Mouse (Mus musculus) heart, embryonic 14.5 days (tissue): ENCODE measurements around the gene Cib1. TPM values are rescaled to one million over a fixed set of nuclear protein-coding genes. Genes with fewer than 3 reads are reported as not detected.

Experiments
- ATAC-seq: fragments of 200-750 bp; cut with Nextera tagmentation; 2 replicates; pipeline ENCODE4 v1.8.0; 2017; ENCODE audit warnings: low read depth, moderate TSS enrichment; ENCODE audit not compliant: insufficient number of reproducible peaks, insufficient read depth, low FRiP score
- H3K27ac ChIP-seq, 2 experiments: fragments of 200-500 bp in 1 of 2; fragments of 300-500 bp in 1 of 2; sonication (generic) in 1 of 2; replicated peaks in 1 of 2; 2 replicates each; pipeline ENCODE4 v1.5.1; 2012 to 2014; ENCODE audit warnings: low read depth in 2 of 2, low read length in 2 of 2, control low read depth in 1 of 2, mild to moderate bottlenecking in 1 of 2, mixed read lengths in 1 of 2; ENCODE audit not compliant: control insufficient read depth in 1 of 2, insufficient read depth in 1 of 2
- H3K27me3 ChIP-seq: fragments of 300-500 bp; sonication (generic); 2 replicates; pipeline ENCODE4 v1.6.1; 2014; ENCODE audit warnings: mild to moderate bottlenecking, low read length, control low read depth; ENCODE audit not compliant: control insufficient read depth, insufficient read depth
- H3K36me3 ChIP-seq: fragments of 300-500 bp; sonication (generic); 2 replicates; pipeline ENCODE4 v1.6.1; 2014; ENCODE audit warnings: mild to moderate bottlenecking, control low read depth, low read length, mixed read lengths; ENCODE audit not compliant: control insufficient read depth, insufficient read depth
- H3K4me1 ChIP-seq, 2 experiments: fragments of 200-500 bp in 1 of 2; fragments of 300-500 bp in 1 of 2; sonication (generic) in 1 of 2; 2 replicates each; pipeline ENCODE4 v1.6.1; 2012 to 2014; ENCODE audit warnings: low read length in 2 of 2, control low read depth in 1 of 2, mixed read lengths in 1 of 2; ENCODE audit not compliant: control insufficient read depth in 2 of 2, insufficient read depth in 2 of 2
- H3K4me2 ChIP-seq: fragments of 300-500 bp; sonication (generic); 2 replicates; pipeline ENCODE4 v1.6.1; 2014; ENCODE audit warnings: mild to moderate bottlenecking, low read length
- H3K4me3 ChIP-seq, 2 experiments: fragments of 200-500 bp in 1 of 2; fragments of 300-500 bp in 1 of 2; sonication (generic) in 1 of 2; 2 replicates each; pipeline ENCODE4 v1.5.1; 2012 to 2014; ENCODE audit warnings: low read length in 2 of 2, mild to moderate bottlenecking in 2 of 2, control low read depth in 1 of 2, low read depth in 1 of 2, moderate library complexity in 1 of 2; ENCODE audit not compliant: control insufficient read depth in 1 of 2, insufficient read depth in 1 of 2
- H3K9ac ChIP-seq: fragments of 300-500 bp; sonication (generic); 2 replicates; pipeline ENCODE4 v1.6.1; 2014; ENCODE audit warnings: mild to moderate bottlenecking, low read length
- H3K9me3 ChIP-seq: fragments of 300-500 bp; sonication (generic); 2 replicates; pipeline ENCODE4 v1.6.1; 2016; ENCODE audit warnings: low read length, control low read depth; ENCODE audit not compliant: control insufficient read depth
- WGBS: fragments of 180-500 bp; shearing (Covaris S2); extraction: QIAGEN DNeasy Blood & Tissue Kit; methylation state at CpG from one replicate; pipeline ENCODE4 v1.1.7; 2014; 5-methylcytosine and 5-hydroxymethylcytosine counted together
- polyA plus RNA-seq: library from polyadenylated mRNA; unstranded; fragments of >200 nt; fragmentation: Nextera tagmentation; extraction: Ambion mirVana; gene quantifications from 2 replicates; pipeline ENCODE4 v1.2.1, GENCODE M21; 2014

Gene Cib1
- polyA plus RNA-seq, 1 experiment from 2014 or later = 56.1 TPM

GRCm38 (mm10) chr7:80233799-80234198 is 1.2 kb upstream of the Cib1 start:
- Histone ChIP-seq H3K4me3 (peak overlapping the region in 1 of 2 experiments; percentile 53; a peak in 1 of 4 replicates), H3K27ac (no peak overlapping the region), H3K4me2 (peak overlapping the region; percentile 89), H3K4me1 (peaks cover 4 to 18% of the 10 kb centered on the region in 2 experiments; a peak in 3 of 4 replicates), H3K36me3 (peaks cover 8% of the 10 kb centered on the region), H3K27me3 (no peaks in the 10 kb centered on the region), H3K9ac (peak overlapping the region; percentile 50), H3K9me3 (no peaks in the 10 kb centered on the region)
- WGBS = 64% methylated on average over 9 of the region's 9 CpGs
- ATAC-seq = no peak

GRCm38 (mm10) chr7:80231971-80232488 is 583 bp downstream of the Cib1 start:
- H3K27me3 ChIP-seq = no peaks in the 10 kb centered on the region
- H3K4me3 ChIP-seq = peak overlapping the region; percentile 53 to 59
- H3K9me3 ChIP-seq = no peaks in the 10 kb centered on the region
- 2% methylated on average over 28 of the region's 29 CpGs for WGBS
- peak; percentile 3; the same call in 1 of the 2 replicates for ATAC-seq
- peak overlapping the region; percentile 89 for H3K4me2 ChIP-seq
- H3K27ac ChIP-seq = peak overlapping the region in 1 of 2 experiments; percentile 11; a peak in 2 of 4 replicates
- H3K4me1 ChIP-seq = peaks cover 4 to 18% of the 10 kb centered on the region in 2 experiments; a peak in 3 of 4 replicates
- H3K9ac ChIP-seq = peak overlapping the region; percentile 62
- peaks cover 15% of the 10 kb centered on the region for H3K36me3 ChIP-seq

- no peak for ATAC-seq
- 79% methylated on average over 6 of the region's 6 CpGs for WGBS
- H3K27ac ChIP-seq = no peak overlapping the region
- H3K4me3 ChIP-seq = no peak overlapping the region
- no peak overlapping the region for H3K4me2 ChIP-seq
- no peak overlapping the region for H3K9ac ChIP-seq
- peaks cover 4 to 18% of the 10 kb centered on the region in 2 experiments; a peak in 3 of 4 replicates for H3K4me1 ChIP-seq
- H3K27me3 ChIP-seq = no peaks in the 10 kb centered on the region
- no peaks in the 10 kb centered on the region for H3K9me3 ChIP-seq
- peaks cover 33% of the 10 kb centered on the region for H3K36me3 ChIP-seq
Observed at GRCm38 (mm10) chr7:80230196-80230595, 2.4 kb downstream of the Cib1 start.

DNA sequence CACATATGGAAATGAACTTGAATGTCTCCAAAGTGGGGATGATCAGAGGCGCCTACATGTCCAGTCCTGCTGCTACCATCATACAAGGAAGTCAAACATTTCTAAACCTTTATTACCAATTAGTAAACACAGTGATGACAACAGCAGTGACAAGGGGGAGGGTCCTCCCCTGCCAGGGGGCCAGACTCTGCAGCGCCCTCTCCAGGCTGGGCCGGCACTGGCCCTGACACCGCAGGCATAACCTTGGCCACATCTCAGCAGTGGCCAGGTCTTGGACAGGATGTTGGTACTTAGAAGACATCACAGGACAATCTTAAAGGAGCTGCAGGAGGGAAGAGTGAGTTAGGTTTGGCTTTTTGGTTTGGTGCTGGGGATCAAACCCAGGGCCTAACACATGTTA is 5.5 kb downstream of the Cib1 start:
- WGBS = 97% methylated on average over 4 of the region's 4 CpGs

DNA sequence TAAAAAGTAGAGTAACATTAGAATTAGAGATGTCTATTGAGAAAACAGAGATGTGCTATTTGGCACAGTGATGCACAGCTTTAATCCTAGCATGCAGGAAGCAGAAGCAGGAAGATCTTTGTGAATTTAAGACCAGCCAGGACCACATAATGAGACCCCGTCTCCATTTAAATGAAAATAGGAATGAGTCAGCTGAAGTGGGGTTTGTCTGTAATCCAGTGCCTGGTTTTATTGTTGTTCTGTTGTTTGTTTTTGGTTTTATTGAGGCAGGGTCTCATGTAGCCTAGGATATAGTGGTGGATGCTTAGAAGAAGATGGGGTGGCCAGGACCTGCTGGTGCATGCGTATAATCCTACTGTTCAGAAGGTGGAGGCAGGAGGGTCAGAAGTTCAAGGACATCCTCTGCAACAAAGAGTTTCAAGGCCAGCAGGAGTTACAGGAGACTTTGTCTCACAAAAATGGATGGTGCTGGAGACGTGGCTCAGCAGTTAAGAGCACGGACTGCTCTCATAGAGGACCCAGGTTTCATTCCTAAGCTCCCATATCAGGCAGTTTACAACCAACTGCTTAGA is 11.3 kb downstream of the Cib1 start:
- peaks cover 95% of the 10 kb centered on the region for H3K36me3 ChIP-seq
- no peaks in the 10 kb centered on the region for H3K9me3 ChIP-seq
- H3K4me2 ChIP-seq = no peak overlapping the region
- no peaks in the 10 kb centered on the region for H3K27me3 ChIP-seq
- no peak overlapping the region for H3K9ac ChIP-seq
- no peak for ATAC-seq
- H3K27ac ChIP-seq = no peak overlapping the region
- 78% methylated on average over 4 of the region's 4 CpGs for WGBS
- no peak overlapping the region for H3K4me3 ChIP-seq
- H3K4me1 ChIP-seq = no peaks in the 10 kb centered on the region

More for the DNA sequence above, 5.5 kb downstream of the Cib1 start:
- H3K27ac ChIP-seq = no peak overlapping the region
- H3K9ac ChIP-seq = no peak overlapping the region
- peaks cover 60% of the 10 kb centered on the region for H3K36me3 ChIP-seq
- H3K4me1 ChIP-seq = peaks cover 0 to 8% of the 10 kb centered on the region in 2 experiments; a peak in 2 of 4 replicates
- H3K27me3 ChIP-seq = no peaks in the 10 kb centered on the region
- H3K4me3 ChIP-seq = no peak overlapping the region
- no peak for ATAC-seq
- no peak overlapping the region for H3K4me2 ChIP-seq
- no peaks in the 10 kb centered on the region for H3K9me3 ChIP-seq

DNA sequence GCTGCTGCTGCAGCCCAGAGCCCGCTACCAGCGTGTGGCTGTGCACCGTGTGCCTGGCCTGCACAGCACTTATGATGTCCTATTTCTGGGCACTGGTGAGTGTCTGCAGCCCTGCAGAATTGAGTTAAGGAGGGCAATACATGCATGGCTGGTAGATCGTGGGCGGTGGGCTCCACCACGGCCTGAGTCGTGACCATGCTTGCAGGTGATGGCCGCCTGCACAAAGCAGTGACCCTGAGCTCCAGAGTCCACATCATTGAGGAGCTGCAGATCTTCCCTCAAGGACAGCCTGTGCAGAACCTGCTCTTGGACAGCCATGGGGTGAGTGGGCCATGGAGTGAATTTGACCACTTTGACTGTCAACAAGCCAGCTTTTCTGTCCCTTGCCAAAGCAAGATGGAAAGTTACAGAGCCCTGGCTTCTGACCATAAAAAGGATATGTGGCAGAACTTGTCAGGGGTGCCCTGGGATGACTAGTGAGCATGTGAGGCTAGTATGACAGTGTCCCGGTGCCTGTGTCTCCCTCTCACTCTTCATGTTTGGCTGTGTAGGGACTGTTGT is 12.3 kb downstream of the Cib1 start:
- 93% methylated on average over 9 of the region's 9 CpGs for WGBS
- Histone ChIP-seq H3K27ac (no peak overlapping the region), H3K36me3 (peaks cover 96% of the 10 kb centered on the region), H3K4me2 (no peak overlapping the region), H3K4me1 (peaks cover 0 to under 1% of the 10 kb centered on the region in 2 experiments; a peak in 1 of 4 replicates), H3K27me3 (no peaks in the 10 kb centered on the region), H3K4me3 (no peak overlapping the region), H3K9ac (no peak overlapping the region), H3K9me3 (no peaks in the 10 kb centered on the region)
- ATAC-seq = no peak

- no peak for ATAC-seq
- Histone ChIP-seq H3K36me3 (peaks cover 86% of the 10 kb centered on the region), H3K27ac (no peak overlapping the region), H3K9me3 (no peaks in the 10 kb centered on the region), H3K4me2 (no peak overlapping the region), H3K9ac (no peak overlapping the region), H3K4me3 (no peak overlapping the region), H3K27me3 (no peaks in the 10 kb centered on the region), H3K4me1 (peaks cover 0 to 5% of the 10 kb centered on the region in 2 experiments; a peak in 1 of 4 replicates)
- 88% methylated on average over 9 of the region's 9 CpGs for WGBS
Observed at GRCm38 (mm10) chr7:80218666-80219065, 13.9 kb downstream of the Cib1 start.
